Mouse (Mus musculus): Measurements from ENCODE around the gene Kcnip1. TPM values are rescaled to one million over a fixed set of nuclear protein-coding genes. Genes with fewer than 3 reads are reported as not detected.

Gene Kcnip1
- polyA plus RNA-seq, 1 experiment: 0.12 TPM

- DNase-seq: no peak
- 94% methylated on average over 14 of the region's 14 CpGs for WGBS
These were observed 18.5 kb downstream of the Kcnip1 start for GRCm38 (mm10) chr11:33974341-33975040.

GRCm38 (mm10) chr11:33972114-33972513 is 20.8 kb downstream of the Kcnip1 start:
- no peak overlapping the region for H3K27ac ChIP-seq (ENCODE audit: control insufficient read depth, insufficient read depth, low read length)
- 0 out of 2 replicates have a peak, but pooled peaks cover 7% of the 10 kb centered on the region for H3K4me1 ChIP-seq (replicated peaks; ENCODE audit: control insufficient read depth, insufficient read depth, low read length)
- no peaks in the 10 kb centered on the region for H3K36me3 ChIP-seq (ENCODE audit: control insufficient read depth, insufficient read depth, low read length)
- TF ChIP-seq CTCF (IDR thresholded peaks at IDR 0.05; ENCODE audit: borderline replicate concordance, control insufficient read depth, extremely low read depth, insufficient read depth, low read length, poor library complexity) (no peak), POLR2A (IDR thresholded peaks at IDR 0.05; ENCODE audit: control insufficient read depth, extremely low read depth, insufficient read depth, low read length, poor library complexity) (no peak)
- DNase-seq: no peak
- no peak overlapping the region for H3K4me3 ChIP-seq (ENCODE audit: control insufficient read depth, insufficient read depth, low read length)
- no peaks in the 10 kb centered on the region for H3K27me3 ChIP-seq (ENCODE audit: control insufficient read depth, insufficient read depth, low read length)
- 93% methylated on average over 7 of the region's 7 CpGs for WGBS

More at GRCm38 (mm10) chr11:33974341-33975040, 18.5 kb downstream of the Kcnip1 start:
- H3K27me3 ChIP-seq (ENCODE audit: control insufficient read depth, insufficient read depth, low read length): no peaks in the 10 kb centered on the region
- H3K4me3 ChIP-seq (ENCODE audit: control insufficient read depth, insufficient read depth, low read length): no peak overlapping the region
- no peak overlapping the region for H3K27ac ChIP-seq (ENCODE audit: control insufficient read depth, insufficient read depth, low read length)
- 0 out of 2 replicates have a peak, but pooled peaks cover 4% of the 10 kb centered on the region for H3K4me1 ChIP-seq (replicated peaks; ENCODE audit: control insufficient read depth, insufficient read depth, low read length)
- TF ChIP-seq CTCF (IDR thresholded peaks at IDR 0.05; ENCODE audit: borderline replicate concordance, control insufficient read depth, extremely low read depth, insufficient read depth, low read length, poor library complexity) (no peak), POLR2A (IDR thresholded peaks at IDR 0.05; ENCODE audit: control insufficient read depth, extremely low read depth, insufficient read depth, low read length, poor library complexity) (no peak)
- no peaks in the 10 kb centered on the region for H3K36me3 ChIP-seq (ENCODE audit: control insufficient read depth, insufficient read depth, low read length)

GRCm38 (mm10) chr11:33969199-33969598 is 23.8 kb downstream of the Kcnip1 start:
- WGBS: 100% methylated on average over 3 of the region's 3 CpGs
- Histone ChIP-seq H3K27ac (ENCODE audit: control insufficient read depth, insufficient read depth, low read length) (no peak overlapping the region), H3K27me3 (ENCODE audit: control insufficient read depth, insufficient read depth, low read length) (no peaks in the 10 kb centered on the region), H3K4me1 (replicated peaks; ENCODE audit: control insufficient read depth, insufficient read depth, low read length) (peaks cover 10% of the 10 kb centered on the region; the same call in 1 of the 2 replicates), H3K4me3 (ENCODE audit: control insufficient read depth, insufficient read depth, low read length) (no peak overlapping the region), H3K36me3 (ENCODE audit: control insufficient read depth, insufficient read depth, low read length) (no peaks in the 10 kb centered on the region)
- DNase-seq: no peak
- TF ChIP-seq POLR2A (IDR thresholded peaks at IDR 0.05; ENCODE audit: control insufficient read depth, extremely low read depth, insufficient read depth, low read length, poor library complexity) (no peak), CTCF (IDR thresholded peaks at IDR 0.05; ENCODE audit: borderline replicate concordance, control insufficient read depth, extremely low read depth, insufficient read depth, low read length, poor library complexity) (no peak)

- DNase-seq: no peak
- TF ChIP-seq POLR2A (IDR thresholded peaks at IDR 0.05; ENCODE audit: control insufficient read depth, extremely low read depth, insufficient read depth, low read length, poor library complexity) (no peak), CTCF (IDR thresholded peaks at IDR 0.05; ENCODE audit: borderline replicate concordance, control insufficient read depth, extremely low read depth, insufficient read depth, low read length, poor library complexity) (no peak)
- Histone ChIP-seq H3K36me3 (ENCODE audit: control insufficient read depth, insufficient read depth, low read length) (no peaks in the 10 kb centered on the region), H3K4me3 (ENCODE audit: control insufficient read depth, insufficient read depth, low read length) (no peak overlapping the region), H3K27ac (ENCODE audit: control insufficient read depth, insufficient read depth, low read length) (no peak overlapping the region), H3K27me3 (ENCODE audit: control insufficient read depth, insufficient read depth, low read length) (no peaks in the 10 kb centered on the region), H3K4me1 (replicated peaks; ENCODE audit: control insufficient read depth, insufficient read depth, low read length) (peaks cover 10% of the 10 kb centered on the region; the same call in 1 of the 2 replicates)
- WGBS: 19% methylated on average over 4 of the region's 4 CpGs
These were observed 25.2 kb downstream of the Kcnip1 start for GRCm38 (mm10) chr11:33967708-33968107.

- TF ChIP-seq POLR2A (IDR thresholded peaks at IDR 0.05; ENCODE audit: control insufficient read depth, extremely low read depth, insufficient read depth, low read length, poor library complexity) (no peak), CTCF (IDR thresholded peaks at IDR 0.05; ENCODE audit: borderline replicate concordance, control insufficient read depth, extremely low read depth, insufficient read depth, low read length, poor library complexity) (no peak)
- Histone ChIP-seq H3K4me3 (ENCODE audit: control insufficient read depth, insufficient read depth, low read length) (no peak overlapping the region), H3K36me3 (ENCODE audit: control insufficient read depth, insufficient read depth, low read length) (no peaks in the 10 kb centered on the region), H3K27me3 (ENCODE audit: control insufficient read depth, insufficient read depth, low read length) (no peaks in the 10 kb centered on the region), H3K27ac (ENCODE audit: control insufficient read depth, insufficient read depth, low read length) (no peak overlapping the region), H3K4me1 (replicated peaks; ENCODE audit: control insufficient read depth, insufficient read depth, low read length) (peaks cover 6% of the 10 kb centered on the region; the same call in 1 of the 2 replicates)
- peak; percentile 32 for DNase-seq
- 14% methylated on average over 2 of the region's 2 CpGs for WGBS
These were observed 27.6 kb downstream of the Kcnip1 start for GRCm38 (mm10) chr11:33965380-33965779.

- peaks cover 6% of the 10 kb centered on the region; the same call in 1 of the 2 replicates for H3K4me1 ChIP-seq (replicated peaks; ENCODE audit: control insufficient read depth, insufficient read depth, low read length)
- H3K4me3 ChIP-seq (ENCODE audit: control insufficient read depth, insufficient read depth, low read length): no peak within 1 kb of the TSS
- 75% methylated on average over 6 of the region's 6 CpGs for WGBS
- no peaks in the 10 kb centered on the region for H3K36me3 ChIP-seq (ENCODE audit: control insufficient read depth, insufficient read depth, low read length)
- no peaks in the 10 kb centered on the region for H3K27me3 ChIP-seq (ENCODE audit: control insufficient read depth, insufficient read depth, low read length)
- TF ChIP-seq POLR2A (IDR thresholded peaks at IDR 0.05; ENCODE audit: control insufficient read depth, extremely low read depth, insufficient read depth, low read length, poor library complexity) (no peak), CTCF (IDR thresholded peaks at IDR 0.05; ENCODE audit: borderline replicate concordance, control insufficient read depth, extremely low read depth, insufficient read depth, low read length, poor library complexity) (no peak)
- no peak for DNase-seq
- H3K27ac ChIP-seq (ENCODE audit: control insufficient read depth, insufficient read depth, low read length): no peak within 1 kb of the TSS
These were observed 30.1 kb downstream of the Kcnip1 start, which contains the start of gene Kcnmb1 for GRCm38 (mm10) chr11:33962688-33963407. Gene Kcnmb1 (plus strand): TSS chr11:33963013.
